Mouse (Mus musculus) embryonic fibroblast, embryonic 13.5 days (primary cell): ENCODE measurements around the gene Cerkl.

Experiments used
- CTCF ChIP-seq: IDR thresholded peaks from 2 replicates; pipeline ENCODE4 v1.5.1; 2011; ENCODE audit warnings: mild to moderate bottlenecking, control low read depth, low read length, moderate library complexity, borderline replicate concordance; ENCODE audit not compliant: insufficient read depth
- POLR2A ChIP-seq: IDR thresholded peaks from 2 replicates; pipeline ENCODE4 v1.6.1; 2011; ENCODE audit warnings: low read depth, mild to moderate bottlenecking, control low read depth, low read length, moderate library complexity

DNA sequence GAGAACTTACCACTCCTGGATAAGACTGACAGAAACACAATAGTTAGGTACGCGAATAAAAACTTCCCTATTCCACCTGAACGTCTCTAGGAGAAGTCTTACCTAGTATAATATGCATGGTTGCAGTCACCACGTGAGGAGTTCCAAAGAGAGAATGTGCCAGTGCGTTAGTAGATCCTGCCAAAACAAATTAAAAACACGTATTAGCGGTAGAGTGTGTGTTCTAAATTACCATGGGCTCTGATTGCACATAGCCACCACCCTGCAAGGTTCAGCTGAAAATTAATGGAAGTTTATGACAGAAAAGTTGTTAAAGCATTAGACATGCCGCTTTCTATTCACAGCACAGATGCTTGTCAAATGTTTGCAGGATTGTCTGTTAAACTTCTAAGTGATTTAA is 113.5 kb downstream of the Cerkl start:
- no peak for TF ChIP-seq CTCF
- TF ChIP-seq POLR2A = no peak
